Mouse (Mus musculus): ENCODE data around the gene Usf2.

Gene Usf2

GRCm38 (mm10) chr7:30956756-30957366, at the start of gene Usf2:
Gene Usf2 (minus strand): TSS chr7:30956803.
- ChIA-PET POLR2A (interaction anchor here (0.5 to 6.0 kb wide), 52 partner anchors 8 to 723 kb away, joined by 3 to 30 read pairs (median 4); partner anchors contain the start of genes Fam187b (in 3 of the 4), Lsr (in 3 of the 4), Gramd1a (in 1 of the 4) and Hamp (in 1 of the 4)), CTCF (interaction anchor here (0.5 to 3.7 kb wide), 20 partner anchors 8 to 455 kb away, joined by 3 to 21 read pairs (median 4); partner anchors contain the start of genes Fam187b (in 3 of the 4), Lsr (in 3 of the 4) and Tmem147 (in 1 of the 4))

- CTCF ChIA-PET: interaction anchor here in 1 of 4 experiments (0.7 kb wide), 1 partner anchor 162 kb away, joined by 11 read pairs; no protein-coding TSS in a partner anchor
- POLR2A ChIA-PET: no interaction called here
These were observed 46.0 kb upstream of the Usf2 start for GRCm38 (mm10) chr7:31002650-31003049.

- ChIA-PET CTCF (interaction anchor here in 2 of 4 experiments (0.6 to 0.8 kb wide), 2 partner anchors 59 to 78 kb away, joined by 3 to 4 read pairs; no protein-coding TSS in a partner anchor), POLR2A (interaction anchor here in 1 of 4 experiments (0.7 kb wide), 1 partner anchor 11 kb away, joined by 3 read pairs; no protein-coding TSS in a partner anchor)
These were observed 44.0 kb upstream of the Usf2 start for GRCm38 (mm10) chr7:31000505-31001020.

GRCm38 (mm10) chr7:30996491-30996890, 39.9 kb upstream of the Usf2 start:
- CTCF ChIA-PET: interaction anchor here (0.6 to 2.7 kb wide), 18 partner anchors 9 to 181 kb away, joined by 3 to 14 read pairs (median 4); partner anchors contain the start of gene Gramd1a (in 1 of the 4)
- POLR2A ChIA-PET: interaction anchor here in 1 of 4 experiments (0.6 to 1.2 kb wide), 2 partner anchors 23 to 236 kb away, joined by 4 to 11 read pairs; partner anchors contain the start of genes Fam187b and Lsr

- CTCF ChIA-PET: no interaction called here
These were observed 37.4 kb upstream of the Usf2 start for GRCm38 (mm10) chr7:30993986-30994385.

GRCm38 (mm10) chr7:30992148-30992547, 35.5 kb upstream of the Usf2 start:
- POLR2A ChIA-PET: interaction anchor here in 1 of 4 experiments (0.8 kb wide), 1 partner anchor 119 kb away, joined by 3 read pairs; no protein-coding TSS in a partner anchor
- CTCF ChIA-PET: interaction anchor here (0.6 to 1.2 kb wide), 5 partner anchors 12 to 210 kb away, joined by 3 to 19 read pairs (median 3); no protein-coding TSS in a partner anchor

More at GRCm38 (mm10) chr7:30993986-30994385, 37.4 kb upstream of the Usf2 start:
- POLR2A ChIA-PET: no interaction called here

GRCm38 (mm10) chr7:30988519-30989162, 32.0 kb upstream of the Usf2 start:
- POLR2A ChIA-PET: interaction anchor here in 1 of 4 experiments (0.6 kb wide), 1 partner anchor 11 kb away, joined by 3 read pairs; no protein-coding TSS in a partner anchor
- CTCF ChIA-PET: interaction anchor here in 2 of 4 experiments (1.3 to 1.4 kb wide), 3 partner anchors 15 to 178 kb away, joined by 3 read pairs; partner anchors contain the start of gene Fam187b (in 2 of the 2)

- ChIA-PET POLR2A (no interaction called here), CTCF (interaction anchor here in 1 of 4 experiments (0.5 kb wide), 1 partner anchor 161 kb away, joined by 4 read pairs; no protein-coding TSS in a partner anchor)
These were observed 28.8 kb upstream of the Usf2 start for GRCm38 (mm10) chr7:30985357-30985756.

GRCm38 (mm10) chr7:30981703-30982102, 25.1 kb upstream of the Usf2 start:
- ChIA-PET CTCF (interaction anchor here in 1 of 4 experiments (0.9 kb wide), 1 partner anchor 77 kb away, joined by 3 read pairs; the partner anchor contains the start of gene Lgi4), POLR2A (interaction anchor here in 1 of 4 experiments (0.7 kb wide), 2 partner anchors 97 to 117 kb away, joined by 3 to 4 read pairs; no protein-coding TSS in a partner anchor)

- ChIA-PET POLR2A (interaction anchor here (0.6 to 3.9 kb wide), 21 partner anchors 10 to 449 kb away, joined by 3 to 19 read pairs (median 4); partner anchors contain the start of genes Usf2 (in 3 of the 4) and Fxyd1 (in 1 of the 4)), CTCF (interaction anchor here (0.5 to 3.0 kb wide), 69 partner anchors 8 to 660 kb away, joined by 3 to 38 read pairs (median 4); partner anchors contain the start of genes Usf2 (in 3 of the 4), Dmkn (in 1 of the 4), Ffar1 (in 1 of the 4) and Ffar3 (in 1 of the 4))
These were observed 17.1 kb upstream of the Usf2 start, which contains the start of gene Fam187b for GRCm38 (mm10) chr7:30973501-30974289. Gene Fam187b (plus strand): TSS chr7:30973790.

GRCm38 (mm10) chr7:30973251-30973500, 16.6 kb upstream of the Usf2 start, which contains the start of gene Lsr:
Gene Lsr (minus strand): TSS chr7:30973464.
- POLR2A ChIA-PET: interaction anchor here (0.7 to 3.9 kb wide), 13 partner anchors 9 to 260 kb away, joined by 3 to 19 read pairs (median 5); partner anchors contain the start of gene Usf2 (in 3 of the 4)

GRCm38 (mm10) chr7:30972426-30973250, 16.0 kb upstream of the Usf2 start:
- POLR2A ChIA-PET: interaction anchor here in 3 of 4 experiments (0.5 to 3.9 kb wide), 11 partner anchors 9 to 807 kb away, joined by 3 to 19 read pairs (median 3); partner anchors contain the start of gene Usf2 (in 2 of the 3)
- CTCF ChIA-PET: interaction anchor here (0.6 to 3.0 kb wide), 19 partner anchors 17 to 409 kb away, joined by 3 to 33 read pairs (median 8); partner anchors contain the start of genes Usf2 (in 2 of the 4), Ffar1 (in 1 of the 4), Gm49396 (in 1 of the 4) and Lgi4 (in 1 of the 4)

More at GRCm38 (mm10) chr7:30973251-30973500, 16.6 kb upstream of the Usf2 start, which contains the start of gene Lsr:
- CTCF ChIA-PET: interaction anchor here (0.5 to 3.0 kb wide), 32 partner anchors 15 to 636 kb away, joined by 3 to 38 read pairs (median 7); partner anchors contain the start of genes Usf2 (in 3 of the 4), Ffar1 (in 1 of the 4), Gm49396 (in 1 of the 4) and Lgi4 (in 1 of the 4)

- CTCF ChIA-PET: interaction anchor here in 2 of 4 experiments (1.3 to 3.0 kb wide), 5 partner anchors 16 to 113 kb away, joined by 3 to 21 read pairs (median 3); partner anchors contain the start of genes Usf2 (in 2 of the 2) and Lgi4 (in 1 of the 2)
- POLR2A ChIA-PET: interaction anchor here in 2 of 4 experiments (0.5 to 3.9 kb wide), 8 partner anchors 11 to 806 kb away, joined by 3 to 19 read pairs (median 4); partner anchors contain the start of gene Usf2 (in 1 of the 2)
These were observed 15.3 kb upstream of the Usf2 start for GRCm38 (mm10) chr7:30971901-30972300.

- CTCF ChIA-PET: interaction anchor here in 2 of 4 experiments (0.7 to 0.9 kb wide), 2 partner anchors 128 to 362 kb away, joined by 4 to 16 read pairs; no protein-coding TSS in a partner anchor
- POLR2A ChIA-PET: interaction anchor here in 2 of 4 experiments (0.5 to 4.3 kb wide), 5 partner anchors 9 to 133 kb away, joined by 3 to 30 read pairs (median 4); partner anchors contain the start of gene Usf2 (in 2 of the 2)
These were observed 12.6 kb upstream of the Usf2 start for GRCm38 (mm10) chr7:30969174-30969573.

- CTCF ChIA-PET: no interaction called here
- POLR2A ChIA-PET: interaction anchor here in 2 of 4 experiments (0.5 to 4.3 kb wide), 5 partner anchors 8 to 797 kb away, joined by 3 to 30 read pairs (median 4); partner anchors contain the start of gene Usf2 (in 1 of the 2)
These were observed 12.0 kb upstream of the Usf2 start for GRCm38 (mm10) chr7:30968611-30969010.

GRCm38 (mm10) chr7:30966657-30967056, 10.1 kb upstream of the Usf2 start:
- ChIA-PET CTCF (interaction anchor here in 2 of 4 experiments (0.5 to 0.6 kb wide), 2 partner anchors 55 to 156 kb away, joined by 3 to 6 read pairs; no protein-coding TSS in a partner anchor), POLR2A (interaction anchor here in 2 of 4 experiments (0.9 to 4.3 kb wide), 3 partner anchors 11 to 12 kb away, joined by 3 to 30 read pairs (median 21); partner anchors contain the start of gene Usf2 (in 2 of the 2))

Data from embryonic stem cell, embryonic (primary cell).